Mouse (Mus musculus) layer of hippocampus, postnatal 10 days (tissue): ENCODE measurements around the gene Phpt1. TPM values are rescaled to one million over a fixed set of nuclear protein-coding genes. Genes with fewer than 3 reads are reported as not detected.

ENCODE experiments used
- DNase-seq, 2 experiments: peaks; one replicate each; pipeline ENCODE4 v3.0.0; 2021; ENCODE audit warnings: low spot score in 2 of 2
- long read RNA-seq: library from polyadenylated mRNA; stranded (forward); transcript quantifications from one replicate; pipeline ENCODE4 v2.0.0, GENCODE M21; 2023
- total RNA-seq, 2 experiments: library from RNA; stranded (reverse); gene quantifications; 2 replicates each; pipeline ENCODE4 v1.2.3; 2021

Phpt1 gene
- 10 to 100 TPM; 94.5 to 99.8 TPM for total RNA-seq
- long read RNA-seq, transcript Phpt1-201 (3 exons, 937 nt), result major isoform, 115 of 140 reads
- long read RNA-seq, partial matches to known transcripts, result 4 of 140 reads
- long read RNA-seq, other reads (novel, unspliced or antisense), result 17 of 140 reads

DNA sequence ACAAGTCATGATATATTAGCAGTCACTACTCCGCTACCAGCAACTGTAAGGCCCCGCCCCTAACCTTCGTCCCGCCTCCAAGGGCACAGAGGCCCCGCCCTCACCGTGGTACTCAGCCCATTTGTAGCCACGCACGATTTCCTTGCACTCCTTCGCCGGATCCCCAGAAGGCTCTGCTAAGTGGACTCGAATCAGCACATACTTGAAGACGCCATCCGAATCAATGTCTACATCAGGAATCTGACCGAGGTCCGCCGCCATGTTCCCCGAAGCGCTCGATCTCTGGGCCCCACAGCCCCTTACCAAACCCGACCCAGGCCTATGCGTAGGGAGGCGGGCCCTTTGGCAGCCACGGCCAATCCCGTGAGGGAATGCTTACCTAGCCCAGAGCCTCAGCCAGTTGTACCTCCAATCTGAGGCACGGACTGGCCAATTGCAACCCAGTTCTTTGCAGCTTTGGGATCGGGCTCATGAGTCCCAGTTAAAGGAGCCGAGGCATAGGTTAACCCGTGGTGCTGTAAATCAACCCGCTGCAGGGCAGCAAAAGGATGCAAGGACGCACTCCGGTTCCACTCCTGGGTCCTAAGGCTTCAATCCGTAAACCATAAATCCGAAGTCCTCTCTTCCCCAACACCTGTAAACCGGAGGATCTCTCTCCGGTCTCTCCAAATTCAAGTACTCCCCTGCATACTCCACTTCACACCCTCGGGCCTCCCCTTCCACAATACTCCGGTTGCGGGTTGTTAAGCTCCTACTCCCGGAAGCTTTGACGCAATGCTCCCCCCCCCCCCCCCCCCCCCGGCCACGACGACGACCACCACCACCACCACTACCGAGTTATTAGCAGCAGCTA is at the start of gene Phpt1, which contains the start of gene Mamdc4:
TSS of gene Phpt1 (minus strand) at position 646 of the 853 bp plus-strand sequence.
TSS of gene Mamdc4 (minus strand) at position 267 of the 853 bp plus-strand sequence.
- DNase-seq, result peak; percentile 96 to 97

DNA sequence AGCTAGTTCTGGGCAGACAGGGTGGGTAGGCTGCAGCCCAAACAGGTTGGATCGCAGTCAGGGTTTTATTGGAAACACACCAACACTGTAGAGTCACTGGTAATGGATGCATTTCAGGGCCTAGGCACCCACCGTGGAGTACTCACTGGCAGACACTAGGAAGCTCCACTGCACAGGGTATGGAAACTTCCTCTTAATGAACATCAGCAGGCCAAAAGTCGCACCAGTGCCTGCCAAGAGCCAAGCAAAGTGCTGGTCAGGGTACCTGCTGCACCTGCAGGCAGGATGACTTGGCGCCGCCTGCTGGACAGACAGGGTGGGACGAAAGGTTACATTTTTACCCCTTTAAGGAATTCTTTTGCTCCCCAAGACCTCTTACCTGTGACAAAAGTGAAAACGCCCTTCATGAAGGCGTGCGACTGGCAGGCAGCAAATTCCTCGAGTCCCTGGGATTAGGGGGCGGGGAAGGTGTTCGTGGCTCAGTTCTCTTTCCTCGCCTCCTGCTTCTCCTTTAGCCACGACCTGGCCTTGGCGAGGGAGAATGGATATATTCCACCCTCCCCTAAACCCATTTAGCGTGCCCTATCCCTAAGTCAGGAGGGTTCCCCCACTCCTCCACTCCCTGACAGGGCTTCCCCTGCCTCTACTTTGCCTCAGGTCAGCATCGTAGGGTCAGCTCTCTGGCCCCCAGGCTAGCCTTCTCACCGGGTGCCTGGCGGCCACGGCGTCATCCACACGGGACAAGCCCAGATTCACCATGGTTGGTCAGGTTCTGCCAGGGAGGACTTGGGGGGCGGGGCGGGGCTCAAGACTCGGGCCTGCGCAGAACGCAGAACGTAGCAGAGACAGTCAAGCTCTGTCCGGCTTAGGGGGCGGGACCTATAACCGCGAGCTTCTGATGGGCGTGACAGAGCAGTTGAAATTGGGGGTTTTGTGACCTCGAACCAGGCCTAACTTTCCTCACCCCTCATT is 46.5 kb upstream of the Phpt1 start, which contains the start of gene Tmem141:
TSS of gene Tmem141 (minus strand) at position 777 of the 972 bp plus-strand sequence.
- DNase-seq, result peak; percentile 73 to 83

DNA sequence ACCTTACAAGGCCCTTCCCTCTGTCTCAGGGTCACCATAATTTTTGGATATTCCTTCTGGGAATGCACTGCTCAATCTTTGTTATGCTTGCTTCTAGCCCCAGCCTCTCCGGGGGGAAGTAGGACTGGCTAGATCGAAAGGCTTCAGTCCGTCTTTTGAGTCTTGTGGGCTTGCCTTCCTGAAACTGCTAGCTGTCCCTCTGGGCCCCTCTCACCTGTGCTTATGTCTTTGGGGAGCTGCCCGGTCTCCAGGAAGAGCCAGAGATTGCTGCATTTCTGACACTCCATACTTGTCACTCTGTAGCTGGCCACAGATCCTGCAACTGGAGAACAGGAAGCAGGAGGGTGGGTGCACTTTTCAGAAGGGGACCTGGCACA is 45.8 kb upstream of the Phpt1 start:
- no peak for DNase-seq

DNA sequence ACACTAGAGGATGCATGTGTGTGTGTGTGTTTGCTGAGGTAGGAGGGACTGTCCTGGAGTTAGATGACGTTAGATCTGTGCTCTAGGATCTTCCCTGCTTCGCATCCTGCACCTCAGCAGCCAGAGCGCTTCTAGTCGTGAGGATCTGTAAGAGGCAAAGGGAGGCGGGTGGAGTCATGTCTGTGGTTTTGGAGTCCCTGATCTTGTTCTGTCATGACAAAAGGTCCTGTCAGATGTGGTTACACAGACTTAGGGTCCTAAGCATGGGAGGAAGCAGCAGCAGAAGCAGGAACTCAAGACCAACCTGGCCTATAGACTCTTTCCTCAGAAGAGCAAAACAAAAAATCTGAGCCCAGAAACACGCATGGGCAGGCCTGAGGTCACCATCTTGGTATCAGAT is 45.4 kb upstream of the Phpt1 start:
- no peak for DNase-seq

DNA sequence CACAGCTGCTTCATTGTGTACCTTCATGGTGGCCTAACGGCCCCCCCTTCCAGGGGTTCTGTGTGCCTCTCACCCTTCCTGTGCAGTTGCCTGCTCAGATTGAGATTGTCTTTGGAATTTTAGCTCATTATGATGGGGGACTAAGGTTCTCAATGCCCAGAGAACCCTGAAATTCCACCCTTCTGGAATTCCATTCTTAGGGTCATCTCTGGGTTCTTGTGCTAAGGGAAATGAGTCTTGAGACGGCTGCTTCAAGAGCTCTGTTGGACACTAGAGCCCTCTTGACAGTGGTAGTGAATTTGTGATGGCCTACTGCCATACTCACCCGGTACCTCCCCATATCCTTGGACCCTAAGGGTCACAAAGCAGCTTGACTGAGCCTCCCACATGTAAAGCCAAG is 42.6 kb upstream of the Phpt1 start, which contains the start of gene Ccdc183:
TSS of gene Ccdc183 (minus strand) at position 101 of the 400 bp plus-strand sequence.
- DNase-seq, result no peak

DNA sequence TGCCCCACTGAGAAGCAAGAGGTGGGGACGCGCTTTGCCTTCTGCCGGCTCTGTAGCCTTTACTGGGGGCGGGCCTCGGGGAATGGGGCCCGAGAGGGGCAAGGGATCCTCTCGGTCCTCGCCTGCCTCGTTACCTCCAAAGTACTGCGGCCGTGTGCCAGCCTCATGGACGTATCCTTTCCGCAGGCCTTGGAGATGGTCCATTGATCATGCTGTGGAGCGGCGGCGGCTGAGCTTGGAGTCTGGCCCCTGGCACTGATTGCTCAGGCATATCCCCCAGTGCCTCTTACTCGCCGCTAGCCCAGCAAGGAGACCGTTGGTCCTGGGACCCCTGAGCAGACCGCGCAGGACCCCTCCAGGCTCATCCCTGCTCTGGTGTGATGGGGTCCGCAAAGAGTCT is 41.4 kb upstream of the Phpt1 start:
- DNase-seq, result no peak

DNA sequence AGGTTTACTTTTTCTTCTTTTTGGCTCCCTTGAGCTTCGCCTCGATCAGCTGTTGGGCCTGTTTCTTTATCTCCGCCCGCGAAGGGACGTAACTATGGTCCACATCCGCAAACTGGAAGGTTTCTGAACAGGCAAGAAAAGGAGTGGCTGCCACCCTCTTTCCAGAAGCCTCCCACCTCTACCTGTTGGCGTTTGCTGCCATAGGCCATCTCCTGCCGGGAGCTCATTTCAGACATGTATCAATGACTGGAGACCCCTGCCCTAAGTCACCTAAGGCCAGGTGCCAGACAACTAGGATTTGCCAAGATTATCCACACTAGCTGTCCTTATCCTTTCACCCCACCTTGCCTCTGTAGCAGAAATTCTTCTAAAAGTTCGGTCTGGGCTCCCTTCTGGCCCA is 33.6 kb upstream of the Phpt1 start:
- DNase-seq, result no peak

DNA sequence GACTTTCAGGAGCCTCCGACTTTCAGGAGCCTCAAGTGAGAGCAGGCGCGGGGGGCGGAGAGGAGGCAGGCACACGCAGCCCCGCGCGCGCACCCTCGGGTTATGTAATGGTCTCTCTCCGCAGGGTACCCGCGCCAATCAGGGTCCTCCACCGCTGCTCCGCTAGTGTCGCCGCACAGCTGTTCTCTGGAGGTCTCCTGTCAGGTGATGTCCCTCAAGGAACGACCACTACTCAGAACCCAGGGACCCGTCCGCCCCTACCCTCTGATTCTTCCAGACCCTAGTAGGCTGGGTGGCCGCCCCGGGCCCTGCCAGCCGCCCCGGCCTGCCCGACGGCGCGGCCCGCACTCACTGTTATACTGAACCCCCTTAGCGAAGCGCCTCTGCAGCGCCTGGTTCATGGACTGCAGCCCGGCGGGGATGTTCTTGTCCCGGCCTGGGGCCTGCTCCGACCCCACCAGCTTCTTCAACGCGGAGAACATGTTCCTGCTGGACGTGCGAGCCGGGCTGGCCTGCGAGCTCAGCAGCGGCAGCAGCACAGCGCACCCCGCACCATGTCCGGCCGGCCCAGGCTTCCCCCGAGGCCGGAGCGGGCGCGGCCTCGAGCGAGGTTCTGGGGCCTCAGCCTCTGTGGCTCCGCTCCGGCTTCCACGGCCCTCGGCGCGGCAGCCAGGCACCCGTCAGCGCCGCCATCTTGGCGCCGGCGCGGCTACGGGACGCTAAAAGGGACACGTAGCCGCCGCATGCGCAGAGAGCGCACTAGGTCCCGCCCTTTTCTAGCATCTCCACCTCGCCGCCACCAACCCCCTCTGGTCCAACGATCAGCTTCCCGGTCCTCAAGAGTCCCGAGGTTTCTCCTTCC is 33.0 kb upstream of the Phpt1 start, which contains the start of gene Rabl6:
TSS of gene Rabl6 (minus strand) at position 761 of the 862 bp plus-strand sequence.
- DNase-seq, result peak; percentile 87 to 92

DNA sequence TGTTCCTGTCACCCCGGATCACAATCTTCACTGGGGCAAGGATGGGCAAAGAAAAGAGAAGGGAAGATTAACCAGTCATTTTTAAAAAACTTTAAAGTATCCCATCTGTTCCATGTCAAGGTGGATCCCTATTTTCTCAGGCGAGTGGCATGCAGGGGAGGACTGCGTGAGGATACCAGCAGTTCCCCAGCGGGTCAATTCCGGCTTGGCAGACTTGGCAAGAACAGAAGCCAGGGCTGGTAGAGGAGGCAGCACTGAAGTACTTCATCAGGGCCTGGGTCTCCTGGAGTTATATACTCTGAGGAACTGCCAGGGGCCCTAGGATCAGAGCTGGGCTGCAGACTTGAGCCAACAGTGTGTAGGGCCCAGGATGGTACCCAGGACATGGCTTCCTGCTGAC is 27.5 kb upstream of the Phpt1 start:
- no peak for DNase-seq

DNA sequence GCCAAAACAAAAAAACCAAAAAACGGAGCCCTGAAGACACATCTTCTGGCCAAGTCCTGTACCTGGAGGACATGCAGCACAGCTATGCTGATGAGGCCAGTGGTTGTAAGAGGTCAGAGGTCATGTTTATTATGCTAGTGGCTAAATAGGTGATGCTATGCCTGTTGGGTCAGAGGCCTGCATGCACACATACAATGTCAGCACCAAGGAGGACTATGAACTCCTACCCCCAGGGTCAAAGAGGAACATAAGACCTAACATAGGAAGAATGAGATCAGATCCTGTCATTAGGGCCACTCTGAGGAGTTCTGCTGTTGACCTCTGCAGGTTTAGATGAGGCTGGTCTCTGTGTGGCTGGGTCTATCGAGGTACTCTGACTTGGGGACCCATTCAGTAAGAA is 25.0 kb upstream of the Phpt1 start:
- DNase-seq, result no peak

DNA sequence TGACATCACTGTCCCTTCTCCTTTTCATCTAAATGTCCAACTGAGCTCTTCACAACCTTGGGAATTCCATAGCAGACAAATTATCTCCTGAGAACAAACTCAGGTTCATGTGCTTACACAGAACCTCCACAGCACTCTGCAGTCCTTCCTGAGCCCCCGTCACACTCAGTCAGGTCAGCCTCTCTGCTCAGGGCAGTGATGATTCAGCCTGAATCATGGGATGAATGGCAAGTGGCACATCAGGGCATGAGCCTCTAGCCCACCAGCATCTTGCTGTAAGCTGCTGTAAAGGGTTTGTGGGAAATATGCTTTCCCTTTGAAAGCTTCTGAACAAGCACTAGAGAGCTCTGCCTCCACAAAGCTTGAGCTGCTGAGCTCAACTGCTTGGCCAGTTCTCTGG is 23.7 kb upstream of the Phpt1 start:
- DNase-seq, result no peak

DNA sequence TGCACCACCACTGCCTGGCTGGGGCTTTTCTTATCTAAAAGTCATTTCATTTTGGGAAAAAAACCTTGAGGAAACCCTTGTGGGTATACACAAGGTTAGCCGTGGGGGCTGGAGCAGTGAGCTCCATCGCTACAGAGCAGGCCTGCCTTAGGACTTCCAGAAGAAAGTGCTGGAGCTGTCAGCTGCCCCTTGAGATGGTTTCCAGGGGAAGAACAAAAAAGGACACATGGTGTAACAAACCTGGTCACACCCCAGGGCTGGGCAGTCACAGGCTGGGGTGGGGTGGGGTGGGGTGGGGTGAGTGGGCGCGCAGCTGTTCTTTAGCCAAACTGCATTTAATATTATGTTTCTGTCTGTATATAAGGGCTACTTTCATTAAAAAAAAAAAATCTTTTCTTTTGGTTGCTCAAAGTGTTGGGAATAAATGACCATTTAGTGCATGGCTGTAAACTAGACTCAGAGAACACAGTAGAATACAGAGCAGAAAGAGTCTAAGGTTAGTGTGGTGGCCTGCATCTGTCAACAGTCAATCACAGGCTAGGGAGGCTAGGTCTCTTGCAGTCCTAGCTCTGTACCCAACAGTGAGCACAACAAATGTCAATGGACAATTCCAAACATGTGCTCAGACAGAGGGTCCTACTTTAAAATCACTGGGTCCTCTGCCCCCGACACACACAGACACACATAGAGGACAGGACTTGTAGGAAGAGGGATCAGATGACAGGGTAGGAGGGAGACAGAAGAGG is 21.9 kb upstream of the Phpt1 start:
- DNase-seq, result no peak

DNA sequence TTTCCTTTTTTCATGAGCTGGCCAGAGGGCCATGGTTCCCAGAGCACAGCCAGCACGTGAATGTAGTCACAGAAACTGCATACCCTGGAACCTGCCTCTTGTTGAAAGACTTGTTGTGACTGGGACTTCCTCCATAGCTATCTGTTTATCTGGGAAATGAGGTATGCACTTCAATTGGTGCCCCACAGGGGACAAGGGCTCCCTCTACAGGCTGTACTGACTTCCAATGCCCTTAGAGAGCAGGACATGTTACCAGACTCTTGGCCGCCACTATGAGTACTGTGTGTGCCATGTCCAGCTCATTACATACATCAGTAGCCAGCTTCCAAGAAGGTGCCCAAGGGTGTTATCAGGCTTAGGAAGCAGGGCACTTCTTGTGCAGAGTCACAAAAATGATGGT is 16.8 kb upstream of the Phpt1 start:
- peak in 1 of 2 experiments; percentile 48 for DNase-seq

DNA sequence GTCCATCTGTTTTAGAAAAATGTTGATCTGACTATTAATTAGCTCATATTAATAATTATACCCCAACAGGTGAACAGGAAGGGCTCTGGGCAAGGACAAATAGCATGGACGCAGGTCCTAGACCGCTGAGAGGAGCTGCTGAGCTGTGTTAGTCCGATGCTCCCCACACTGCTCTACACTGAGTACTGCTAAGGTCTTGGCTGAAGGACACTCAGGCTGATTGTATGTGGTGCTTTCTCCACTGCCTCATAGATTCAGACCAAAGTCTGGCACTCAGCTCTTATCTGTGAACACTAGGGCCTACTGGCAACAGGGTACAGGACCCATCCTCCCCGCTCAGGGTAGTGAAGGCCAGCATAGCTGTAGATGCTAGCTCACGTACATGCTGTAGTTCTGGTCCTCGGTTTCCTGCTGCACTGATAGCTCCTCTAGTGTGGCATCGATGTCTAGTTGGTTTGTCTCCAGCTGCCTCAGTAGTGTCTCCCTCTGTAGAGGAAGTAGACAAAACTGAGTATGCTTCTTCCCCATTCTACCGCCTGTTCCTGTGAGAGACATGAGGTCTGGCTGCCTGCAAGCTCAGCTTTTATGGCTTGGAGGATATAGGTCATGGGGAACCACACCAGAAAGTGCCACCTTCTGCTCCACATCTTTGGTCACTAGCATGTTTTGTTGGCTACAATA is 13.3 kb upstream of the Phpt1 start:
- DNase-seq, result no peak

DNA sequence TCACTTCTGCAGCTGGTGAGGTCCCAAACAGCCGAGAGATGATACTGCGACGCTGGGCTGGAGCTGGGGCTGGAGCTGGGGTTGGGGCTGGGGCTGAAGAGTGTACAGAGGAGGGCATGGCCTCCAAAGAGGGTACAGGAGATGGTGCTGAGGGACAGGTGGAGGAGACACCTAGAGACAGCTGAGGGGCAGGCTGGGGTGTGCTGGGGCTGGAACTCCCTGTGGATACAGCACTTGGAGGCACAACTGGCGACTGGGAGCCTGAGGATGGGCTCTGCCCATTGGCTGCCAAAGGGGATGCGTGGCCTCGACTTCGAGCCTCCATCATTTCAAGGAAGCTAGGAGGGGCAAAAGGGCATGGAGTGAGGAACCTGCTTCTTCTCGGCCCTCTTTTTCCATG is 12.3 kb upstream of the Phpt1 start:
- DNase-seq, result no peak

DNA sequence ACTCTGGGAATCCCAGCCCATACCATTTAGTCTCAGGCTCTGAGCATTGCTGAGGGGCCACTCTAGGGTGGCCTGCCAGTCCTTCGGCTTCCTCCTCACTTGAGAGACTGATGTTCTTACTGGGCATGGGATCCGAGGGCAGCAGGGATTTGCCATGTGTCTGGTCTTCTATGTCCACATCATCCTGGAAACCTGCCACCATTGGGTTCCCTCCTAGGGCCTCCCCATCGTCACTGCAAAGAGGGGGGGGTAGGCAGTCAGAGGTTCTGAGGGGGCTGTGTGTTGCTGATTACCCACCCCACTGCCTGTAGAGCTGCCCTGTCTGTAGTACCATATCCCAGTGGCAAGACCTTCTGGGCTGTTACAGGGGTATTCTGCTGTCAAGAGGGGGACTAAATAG is 10.6 kb upstream of the Phpt1 start:
- no peak for DNase-seq

DNA sequence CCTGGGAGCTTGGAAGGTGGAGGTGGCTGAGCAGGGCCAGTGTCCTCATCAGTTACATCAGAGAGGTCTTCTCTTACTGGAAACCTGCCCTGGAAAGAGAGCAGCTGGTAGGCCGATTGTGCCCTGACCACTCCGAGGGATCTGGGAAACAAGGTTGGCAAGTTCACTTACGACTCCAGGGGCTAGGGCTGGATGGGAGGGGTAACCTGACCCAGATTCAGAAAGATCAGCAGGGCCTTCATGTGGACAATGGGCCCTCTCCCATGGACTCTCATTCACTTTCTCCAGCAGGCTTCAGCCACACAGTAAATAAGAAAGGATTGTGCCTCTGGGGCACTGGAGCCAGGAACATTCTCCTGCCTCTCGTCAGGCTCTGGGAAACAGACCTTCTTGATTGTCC is 9.8 kb upstream of the Phpt1 start:
- DNase-seq, result peak in 1 of 2 experiments; percentile 30

DNA sequence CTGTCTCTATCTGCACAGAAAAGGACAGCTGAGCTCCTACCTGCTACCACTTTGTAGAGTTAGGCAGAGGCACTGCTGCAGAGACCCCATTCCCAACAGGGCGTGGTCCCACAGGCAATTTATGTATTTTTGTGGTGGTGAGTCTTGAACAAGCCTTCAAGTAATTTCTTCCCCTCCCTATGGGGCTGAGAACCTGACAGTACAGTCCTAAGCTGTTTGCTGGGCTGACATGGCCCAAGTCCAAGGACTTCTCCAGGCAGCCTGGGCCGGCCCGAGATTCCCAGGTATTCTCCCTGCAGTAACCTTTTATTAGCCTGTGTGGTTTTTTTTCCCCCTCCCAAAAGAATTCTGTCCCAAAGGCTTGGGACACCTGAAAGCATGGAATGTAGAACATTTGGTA is 9.1 kb upstream of the Phpt1 start:
- no peak for DNase-seq

DNA sequence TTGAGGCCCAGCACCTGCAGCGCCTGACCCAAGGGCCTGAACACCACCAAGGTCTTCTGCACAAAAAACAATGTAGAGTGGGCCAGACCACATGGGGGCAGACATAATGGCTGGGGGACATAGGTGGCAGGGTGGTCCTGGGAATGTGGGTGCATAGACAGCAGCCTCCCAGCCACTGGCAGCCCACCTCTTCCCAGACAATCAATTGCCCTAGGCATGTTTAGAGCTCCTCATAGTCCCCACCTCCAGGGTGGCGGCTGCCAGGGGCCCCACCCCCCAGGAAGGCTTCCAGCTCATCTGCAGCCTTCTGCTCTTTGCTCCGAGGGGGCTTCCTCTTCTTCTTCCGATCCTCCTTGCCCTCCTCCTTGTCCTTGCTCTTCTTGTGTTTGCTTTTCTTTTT is 8.5 kb upstream of the Phpt1 start:
- no peak for DNase-seq
